Mouse (Mus musculus) ES-E14 (cell line): ENCODE data around the gene 1700015G11Rik. TPM values are rescaled to one million over a fixed set of nuclear protein-coding genes. Genes with fewer than 3 reads are reported as not detected.

ENCODE experiments used
- DNase-seq: peaks from one replicate; pipeline ENCODE4 v3.0.0-alpha.2; 2013; ENCODE audit warnings: low read depth, low spot score
- H3K27ac ChIP-seq: 2 replicates; pipeline ENCODE4 v1.5.1; 2012; ENCODE audit warnings: low read depth, mild to moderate bottlenecking, low read length, moderate library complexity, mixed read lengths; ENCODE audit not compliant: poor library complexity, insufficient read depth, severe bottlenecking
- H3K36me3 ChIP-seq: 2 replicates; pipeline ENCODE4 v1.6.1; 2012; ENCODE audit warnings: mild to moderate bottlenecking, low read length, moderate library complexity, mixed read lengths; ENCODE audit not compliant: control insufficient read depth, poor library complexity, insufficient read depth, severe bottlenecking
- H3K4me1 ChIP-seq, 2 experiments: fragments of 150-350 bp in 1 of 2; sonication (generic) in 1 of 2; 2 replicates each; pipeline ENCODE4 v1.6.1; 2012; ENCODE audit warnings: low read length in 2 of 2, mild to moderate bottlenecking in 1 of 2, mixed read lengths in 1 of 2; ENCODE audit not compliant: control insufficient read depth in 2 of 2, insufficient read depth in 2 of 2, poor library complexity in 1 of 2
- H3K4me3 ChIP-seq, 2 experiments: fragments of 150-350 bp in 1 of 2; sonication (generic) in 1 of 2; 2 replicates each; pipeline ENCODE4 v1.5.1; 2012; ENCODE audit warnings: low read length in 2 of 2, low read depth in 1 of 2, mild to moderate bottlenecking in 1 of 2, mixed read lengths in 1 of 2; ENCODE audit not compliant: insufficient read depth in 1 of 2, poor library complexity in 1 of 2, severe bottlenecking in 1 of 2
- H3K9ac ChIP-seq: 2 replicates; pipeline ENCODE4 v1.6.1; 2012; ENCODE audit warnings: low read depth, mild to moderate bottlenecking, low read length, mixed read lengths; ENCODE audit not compliant: poor library complexity, insufficient read depth, severe bottlenecking
- H3K9me3 ChIP-seq: fragments of 150-350 bp; sonication (generic); 2 replicates; pipeline ENCODE4 v1.6.1; 2012; ENCODE audit warnings: low read depth, mild to moderate bottlenecking, low read length; ENCODE audit not compliant: control insufficient read depth, insufficient read depth
- CHD2 ChIP-seq: IDR thresholded peaks from 2 replicates; pipeline ENCODE4 v1.6.1; 2014; ENCODE audit warnings: mild to moderate bottlenecking, low read depth, low read length, inconsistent platforms
- HCFC1 ChIP-seq: IDR thresholded peaks from 2 replicates; pipeline ENCODE4 v1.6.1; 2012; ENCODE audit warnings: low read length, inconsistent platforms, borderline replicate concordance; ENCODE audit not compliant: insufficient read depth
- MAFK ChIP-seq: IDR thresholded peaks from 2 replicates; pipeline ENCODE4 v1.6.1; 2014; ENCODE audit warnings: mild to moderate bottlenecking, low read depth, low read length, inconsistent platforms; ENCODE audit not compliant: insufficient read depth
- ZC3H11A ChIP-seq: IDR thresholded peaks from 2 replicates; pipeline ENCODE4 v1.6.1; 2012; ENCODE audit warnings: low read depth, mild to moderate bottlenecking, inconsistent platforms, low read length, borderline replicate concordance
- ZNF384 ChIP-seq: IDR thresholded peaks from 2 replicates; pipeline ENCODE4 v1.6.1; 2012; ENCODE audit warnings: low read depth, low read length, inconsistent platforms
- in situ Hi-C, 2 experiments: fragments of 600-800 bp; cut with MboI; formaldehyde crosslinking; loops; one replicate each; pipeline ENCODE4 v1.15.1; 2025; ENCODE audit warnings: low sequenced_read_pairs in 2 of 2, inconsistent platforms in 1 of 2; ENCODE audit not compliant: unreplicated experiment in 2 of 2
- total RNA-seq: library from RNA; depleted of rRNA; stranded (reverse); fragments of 300-350 nt; gene quantifications from 2 replicates; pipeline ENCODE4 v1.2.3, GENCODE M21; 2012

The 1700015G11Rik gene
- total RNA-seq, 1 experiment = not detected

DNA sequence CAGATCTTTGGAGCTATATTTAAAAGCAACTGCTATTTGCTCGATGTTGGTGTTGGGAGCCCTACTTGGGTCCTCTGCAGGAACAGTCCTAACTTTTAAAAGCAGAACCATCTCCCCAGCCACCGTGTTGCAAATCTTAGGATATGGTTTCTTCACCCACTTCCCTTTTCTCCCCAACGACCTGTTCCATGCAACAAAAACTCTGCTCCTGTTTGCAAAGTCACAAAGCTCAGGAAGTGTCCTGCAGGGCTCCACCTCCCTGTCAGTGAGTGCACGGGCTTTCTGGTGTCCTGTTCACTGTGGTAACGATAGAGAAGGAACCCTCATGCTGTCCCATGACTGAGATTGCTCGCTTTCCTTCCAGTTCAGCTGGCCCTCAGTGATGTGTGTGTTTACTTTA, 28.6 kb downstream of the 1700015G11Rik start:
- in situ Hi-C loops = loop anchor here in 1 of 2 experiments (25.0 kb wide), 1 partner anchor 350 kb away; no protein-coding TSS in a partner anchor
- TF ChIP-seq ZC3H11A (no peak), ZNF384 (no peak), MAFK (no peak), CHD2 (no peak), HCFC1 (no peak)
- no peak for DNase-seq
- H3K4me3 ChIP-seq = no peak overlapping the region
- no peaks in the 10 kb centered on the region for H3K9me3 ChIP-seq
- no peak overlapping the region for H3K27ac ChIP-seq
- H3K9ac ChIP-seq = no peak overlapping the region
- H3K36me3 ChIP-seq = no peaks in the 10 kb centered on the region
- no peaks in the 10 kb centered on the region for H3K4me1 ChIP-seq

DNA sequence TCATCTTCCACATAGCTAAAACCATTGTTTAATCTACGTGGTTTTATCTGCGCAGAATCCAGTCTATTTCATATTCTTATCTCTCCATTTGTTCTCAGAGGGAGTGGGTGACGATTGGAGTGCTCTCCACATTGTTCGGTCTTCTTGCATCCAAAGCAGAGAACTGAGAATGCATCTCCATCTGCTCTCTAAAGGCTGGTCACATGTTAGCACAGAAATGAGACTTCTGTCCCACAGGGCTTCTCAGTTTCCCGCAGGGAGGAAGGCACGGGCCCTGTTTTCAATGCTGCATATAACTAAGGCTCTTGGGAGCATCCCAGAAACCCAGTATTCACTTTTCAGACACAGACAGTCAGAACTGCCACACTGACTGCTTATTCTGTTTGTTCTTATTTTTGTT, 29.8 kb downstream of the 1700015G11Rik start:
- H3K27ac ChIP-seq = no peak overlapping the region
- in situ Hi-C loops = loop anchor here in 1 of 2 experiments (25.0 kb wide), 1 partner anchor 348 kb away; no protein-coding TSS in a partner anchor
- no peaks in the 10 kb centered on the region for H3K36me3 ChIP-seq
- H3K4me1 ChIP-seq = no peaks in the 10 kb centered on the region
- no peak overlapping the region for H3K4me3 ChIP-seq
- H3K9me3 ChIP-seq = no peaks in the 10 kb centered on the region
- no peak for DNase-seq
- TF ChIP-seq CHD2 (no peak), ZC3H11A (no peak), MAFK (no peak), ZNF384 (no peak), HCFC1 (no peak)
- no peak overlapping the region for H3K9ac ChIP-seq

DNA sequence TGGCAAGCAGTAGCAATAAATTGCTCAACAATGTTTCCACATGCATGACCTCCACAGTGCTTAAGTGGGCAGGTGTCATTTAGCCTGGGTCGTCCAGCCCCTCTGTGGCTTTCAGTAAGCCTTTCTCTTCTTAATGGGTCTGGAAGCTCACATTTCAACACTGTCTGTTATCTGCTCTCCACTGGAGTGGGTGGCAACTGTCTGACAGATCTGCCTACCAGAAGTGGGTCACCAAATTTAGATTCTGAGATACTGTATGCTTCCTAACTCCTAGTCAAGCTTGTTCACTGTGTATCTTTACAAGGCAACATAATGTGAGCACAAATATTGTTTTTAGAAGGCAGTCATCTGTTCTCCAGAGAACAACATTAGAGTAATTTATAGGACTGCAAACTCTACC, 33.2 kb downstream of the 1700015G11Rik start:
- DNase-seq = no peak
- Histone ChIP-seq H3K4me3 (no peak overlapping the region), H3K36me3 (no peaks in the 10 kb centered on the region), H3K4me1 (no peaks in the 10 kb centered on the region), H3K27ac (no peak overlapping the region), H3K9me3 (no peaks in the 10 kb centered on the region), H3K9ac (no peak overlapping the region)
- in situ Hi-C loops = loop anchor here in 1 of 2 experiments (25.0 kb wide), 1 partner anchor 345 kb away; no protein-coding TSS in a partner anchor
- TF ChIP-seq CHD2 (no peak), HCFC1 (no peak), ZNF384 (no peak), ZC3H11A (no peak), MAFK (no peak)

DNA sequence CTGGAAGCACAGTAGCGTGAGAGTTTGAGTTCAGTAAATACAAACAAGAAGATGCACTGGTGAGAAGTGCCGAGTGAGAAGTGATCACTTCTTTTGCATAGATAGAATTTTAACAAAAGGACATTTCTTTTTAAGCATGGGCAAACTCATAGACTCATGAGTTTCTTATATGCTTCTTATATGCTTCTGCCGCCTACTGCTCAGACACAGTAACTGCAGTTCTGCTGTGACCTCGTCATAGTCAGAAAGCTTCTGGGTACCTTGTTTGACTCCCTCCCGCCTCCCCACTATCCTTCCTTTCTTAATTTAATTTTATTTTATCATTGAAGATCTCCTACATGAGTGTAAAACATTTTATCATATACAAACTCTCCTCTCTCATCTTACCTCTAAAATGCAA, 36.3 kb downstream of the 1700015G11Rik start:
- Histone ChIP-seq H3K36me3 (no peaks in the 10 kb centered on the region), H3K27ac (no peak overlapping the region), H3K4me1 (no peaks in the 10 kb centered on the region), H3K4me3 (no peak overlapping the region), H3K9ac (no peak overlapping the region), H3K9me3 (no peaks in the 10 kb centered on the region)
- DNase-seq = no peak
- TF ChIP-seq HCFC1 (no peak), ZNF384 (no peak), ZC3H11A (no peak), MAFK (no peak)
- in situ Hi-C loops = loop anchor here in 1 of 2 experiments (25.0 kb wide), 1 partner anchor 342 kb away; no protein-coding TSS in a partner anchor

- no peak overlapping the region for H3K4me3 ChIP-seq
- in situ Hi-C loops = loop anchor here in 1 of 2 experiments (25.0 kb wide), 1 partner anchor 338 kb away; no protein-coding TSS in a partner anchor
- H3K4me1 ChIP-seq = no peaks in the 10 kb centered on the region
- no peaks in the 10 kb centered on the region for H3K9me3 ChIP-seq
- no peak overlapping the region for H3K27ac ChIP-seq
- no peak for TF ChIP-seq MAFK
- no peak for TF ChIP-seq CHD2
- no peak for TF ChIP-seq ZC3H11A
- DNase-seq = no peak
- H3K9ac ChIP-seq = no peak overlapping the region
- no peaks in the 10 kb centered on the region for H3K36me3 ChIP-seq
Observed at GRCm38 (mm10) chr7:51975181-51975580, 40.3 kb downstream of the 1700015G11Rik start.
